Mouse (Mus musculus): ENCODE data around the gene Ccdc188.
"Not testable (repeated sequence)": the region's sequence is repeated elsewhere in the genome, so short reads cannot be mapped to it uniquely, and the experiment has no call there.

Ccdc188 gene

DNA sequence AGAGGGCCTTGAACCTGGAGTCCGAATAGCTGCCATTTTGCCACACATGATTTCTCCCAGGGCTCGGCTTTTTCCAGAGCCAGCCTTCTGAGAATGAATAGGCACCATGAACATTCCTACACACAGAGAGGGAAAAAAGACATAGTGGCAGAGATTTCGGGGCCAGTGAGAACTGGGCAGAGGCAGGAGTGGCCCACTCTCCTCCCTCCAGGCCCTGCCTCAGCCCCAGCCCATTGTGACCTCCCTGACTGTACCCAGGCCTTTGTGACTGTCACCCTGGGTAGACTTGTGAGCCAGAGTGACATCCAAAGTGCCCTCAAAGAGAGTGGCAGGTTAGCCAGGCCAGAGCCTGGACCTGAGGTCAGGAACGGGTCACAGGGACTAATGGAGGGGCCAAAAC is at the start of gene Ccdc188:
Ccdc188 (plus strand) TSS at position 301 of the 400 bp plus-strand sequence.
- DNase-seq: no peak

DNA sequence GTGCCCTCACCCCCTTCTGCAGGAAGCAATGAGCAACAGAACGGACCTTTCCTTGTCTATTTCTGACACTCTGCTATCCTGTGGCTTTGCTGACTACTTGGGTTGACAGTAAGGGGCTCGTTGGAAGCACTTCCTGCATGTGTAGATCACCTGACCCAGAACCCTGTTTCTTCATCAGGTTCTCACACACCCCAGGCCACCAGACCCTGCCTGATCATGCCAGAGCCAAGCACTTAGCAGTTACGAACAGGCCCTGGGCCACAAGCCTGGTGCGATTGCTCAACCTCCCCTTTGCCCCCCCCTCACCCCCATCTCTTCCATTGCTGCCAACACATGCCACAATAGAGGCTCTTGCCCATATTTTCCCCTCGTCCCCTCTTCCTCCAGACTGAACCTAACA is 48.5 kb upstream of the Ccdc188 start:
- no peak for DNase-seq

DNA sequence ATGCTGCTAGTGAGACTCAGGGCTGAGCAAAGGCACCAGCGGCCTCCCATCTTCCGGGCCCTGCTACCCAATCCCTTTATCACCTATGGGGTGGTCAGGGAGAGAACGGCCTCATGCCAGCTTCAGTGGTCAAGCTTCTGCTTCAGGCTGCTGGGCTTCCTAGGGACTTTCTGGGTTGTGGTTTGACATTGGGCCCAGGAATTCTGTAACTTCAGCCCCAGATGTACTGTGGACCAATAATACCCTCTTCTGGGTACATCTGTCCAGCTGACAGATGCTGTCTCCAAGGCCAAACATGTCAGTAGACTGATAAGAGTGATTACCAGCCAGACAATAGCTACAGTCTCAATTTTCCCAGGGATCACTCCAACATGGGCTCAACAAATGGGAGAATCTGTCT is 47.9 kb upstream of the Ccdc188 start:
- no peak for DNase-seq

DNA sequence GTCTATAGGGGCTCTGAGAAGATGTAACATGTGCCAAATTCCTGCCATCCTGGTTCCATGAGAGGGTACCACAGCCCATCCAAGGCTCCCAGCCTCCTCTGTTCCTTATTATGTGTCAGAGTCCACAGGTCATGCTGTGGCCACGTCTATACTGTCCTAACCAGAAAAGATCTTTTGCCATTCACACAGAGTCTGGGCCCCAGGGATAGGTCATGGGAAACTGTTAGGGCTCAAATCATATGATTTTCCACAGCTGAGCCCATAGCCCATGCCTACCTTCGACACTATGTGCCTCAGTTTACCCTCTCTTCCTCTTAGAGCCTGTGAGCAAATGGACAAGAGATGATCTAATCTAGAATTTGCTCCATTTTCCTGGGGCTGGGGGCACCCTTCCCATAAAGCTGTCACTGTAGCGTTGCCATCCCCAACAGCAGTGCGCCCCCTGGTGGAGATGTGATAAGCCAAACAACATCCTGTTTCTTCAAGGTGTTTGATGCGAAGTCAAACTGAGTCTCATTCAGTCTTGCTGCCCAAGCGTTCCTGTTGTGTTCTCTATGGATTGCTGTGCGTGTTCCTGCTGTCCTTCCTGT is 45.3 kb upstream of the Ccdc188 start:
- DNase-seq: peak; percentile 93

DNA sequence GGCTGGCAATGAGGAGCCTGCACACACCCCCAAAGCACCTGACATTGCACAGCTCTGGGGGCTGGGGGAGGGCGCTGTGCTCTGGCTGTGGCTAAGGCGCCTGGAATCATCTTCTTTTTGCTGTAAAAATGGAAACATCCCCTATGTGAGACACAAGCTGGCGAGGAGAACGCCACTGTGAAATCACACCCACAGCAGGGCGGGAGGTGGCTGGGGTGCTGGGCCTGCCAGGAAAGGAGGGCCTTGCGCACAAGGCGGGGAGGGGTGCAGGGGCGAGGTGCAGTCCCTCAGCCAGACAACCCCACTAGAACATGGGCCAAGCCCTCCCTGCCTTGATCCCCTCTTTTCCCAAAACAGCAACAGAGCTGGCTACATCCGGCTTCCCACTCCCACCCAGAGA is 44.4 kb upstream of the Ccdc188 start:
- peak; percentile 60 for DNase-seq

DNA sequence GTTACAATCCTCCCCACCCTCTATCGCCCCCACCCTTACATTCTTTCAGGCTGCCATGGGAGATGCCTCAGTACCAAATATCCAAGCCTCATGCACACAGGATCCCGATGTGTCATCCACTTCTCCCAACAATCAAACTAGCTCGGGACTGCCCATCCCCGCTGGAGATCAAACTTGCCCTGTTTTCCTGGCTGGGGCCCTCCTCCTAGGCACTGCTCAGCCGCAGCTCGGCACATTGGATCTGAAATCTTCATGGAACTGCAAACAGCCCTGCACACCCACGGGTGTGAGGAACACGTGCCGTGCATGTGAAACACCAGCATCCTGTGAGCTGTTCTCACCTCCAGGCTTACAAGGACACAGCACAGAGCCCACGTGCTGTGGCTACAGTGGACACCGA is 43.9 kb upstream of the Ccdc188 start:
- DNase-seq: peak; percentile 61

DNA sequence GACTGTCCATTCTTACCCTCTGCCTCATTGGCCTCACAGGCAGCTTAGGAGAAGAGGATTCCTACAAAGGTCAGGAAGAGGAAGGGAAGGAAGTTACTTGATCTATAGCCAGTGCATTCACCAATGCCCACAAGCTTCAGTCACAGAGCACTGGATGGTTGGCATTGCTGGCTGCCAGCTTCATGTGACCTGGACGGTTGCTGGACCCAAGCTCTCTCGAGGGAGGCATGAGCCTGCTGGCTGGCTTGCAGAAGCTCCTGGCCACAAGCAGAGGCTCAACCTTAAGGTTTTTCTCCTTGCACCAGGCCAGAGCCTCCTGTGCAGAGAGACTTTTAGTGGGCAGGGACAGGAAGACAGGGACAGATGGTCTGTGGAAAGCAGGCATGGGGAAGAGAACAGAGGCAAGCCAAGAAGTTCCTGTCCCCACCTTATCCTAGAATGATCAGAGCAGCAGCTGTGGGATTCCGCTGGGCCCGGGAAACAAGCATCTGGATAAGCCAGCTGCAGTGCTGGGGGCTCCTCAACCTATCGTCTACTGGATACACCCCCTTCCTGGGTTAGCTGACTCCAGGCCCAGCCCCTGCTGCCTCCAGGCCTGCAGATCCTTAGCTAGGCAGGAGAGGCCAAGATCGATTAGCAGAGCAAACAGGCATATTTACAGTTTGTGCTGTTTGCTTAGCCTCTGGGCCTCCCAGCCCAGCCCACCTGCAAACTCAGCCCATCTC is 41.7 kb upstream of the Ccdc188 start:
- no peak for DNase-seq

DNA sequence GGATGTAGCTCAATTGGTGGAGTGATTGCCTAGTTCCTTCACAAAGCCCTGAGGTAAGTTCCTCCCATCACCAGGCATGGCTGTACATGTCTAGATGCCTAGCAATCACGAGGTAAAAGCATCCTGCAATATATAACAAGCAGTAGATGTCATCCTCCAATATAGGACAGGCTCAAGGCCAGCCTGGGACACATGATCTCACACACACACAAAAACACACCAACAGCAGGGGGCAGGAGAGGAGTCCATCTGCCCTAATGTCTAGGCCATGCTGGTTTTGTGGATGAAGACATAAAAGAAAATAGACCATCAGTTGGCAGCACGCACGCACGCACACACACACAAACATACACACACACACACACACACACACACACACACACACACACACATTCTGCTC is 40.9 kb upstream of the Ccdc188 start:
- no peak for DNase-seq

DNA sequence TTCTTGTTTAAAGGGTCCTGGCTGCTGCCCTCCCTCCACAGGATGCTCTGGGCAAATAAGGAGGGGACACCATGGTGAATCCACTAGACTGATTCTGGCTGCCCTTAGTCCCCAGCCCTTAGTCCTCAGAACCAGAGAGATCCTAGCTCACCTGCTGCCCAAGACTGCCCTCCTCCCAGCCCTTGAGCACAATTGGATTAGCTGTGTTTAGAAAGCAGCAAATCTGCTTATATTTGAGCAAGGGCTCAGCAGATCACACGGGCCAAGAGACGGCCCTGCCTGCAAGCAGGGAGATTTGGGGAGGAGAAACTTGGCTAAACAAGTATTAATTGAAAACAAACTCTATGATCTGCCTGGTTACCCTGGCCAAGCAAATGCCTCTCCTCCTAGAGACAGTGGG is 38.1 kb upstream of the Ccdc188 start:
- no peak for DNase-seq

DNA sequence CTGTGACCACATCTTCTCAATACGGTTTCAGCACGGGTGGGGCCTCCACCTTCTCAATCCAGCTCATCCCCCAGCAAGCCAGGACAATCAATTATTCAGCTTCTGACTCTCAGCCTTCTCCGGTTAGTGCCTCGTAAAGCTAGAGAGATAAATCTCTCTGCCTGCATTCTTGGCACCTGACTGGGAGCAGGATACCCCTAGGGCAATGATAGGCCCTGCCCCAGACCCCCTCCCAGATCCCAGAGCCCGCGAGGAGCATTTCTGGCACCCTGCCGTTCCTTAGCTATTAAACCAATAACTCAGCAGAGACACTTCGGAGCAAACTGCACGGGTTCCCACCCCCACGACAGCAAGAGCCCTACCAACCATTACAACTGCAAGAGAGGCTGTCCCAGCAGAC is 36.3 kb upstream of the Ccdc188 start:
- no peak for DNase-seq

DNA sequence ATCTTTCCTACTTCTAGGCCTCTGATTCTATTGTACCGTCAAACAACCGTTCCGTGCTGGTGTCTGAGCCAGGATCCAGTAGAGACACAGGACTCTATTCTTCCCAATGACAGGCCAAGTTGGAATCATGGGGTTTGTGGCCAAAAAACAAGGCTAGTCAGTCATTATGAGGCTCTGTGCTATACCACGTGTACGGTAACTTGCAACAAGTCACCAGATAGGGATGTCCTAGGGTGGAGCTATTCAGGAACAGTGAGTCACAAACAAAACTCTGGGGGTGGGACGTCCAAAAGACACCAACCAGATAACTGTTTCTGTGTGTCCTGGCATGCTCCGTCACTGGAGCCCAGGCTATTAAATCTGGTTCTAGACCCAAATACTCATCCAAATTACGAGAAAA is 34.9 kb upstream of the Ccdc188 start:
- DNase-seq: no peak

DNA sequence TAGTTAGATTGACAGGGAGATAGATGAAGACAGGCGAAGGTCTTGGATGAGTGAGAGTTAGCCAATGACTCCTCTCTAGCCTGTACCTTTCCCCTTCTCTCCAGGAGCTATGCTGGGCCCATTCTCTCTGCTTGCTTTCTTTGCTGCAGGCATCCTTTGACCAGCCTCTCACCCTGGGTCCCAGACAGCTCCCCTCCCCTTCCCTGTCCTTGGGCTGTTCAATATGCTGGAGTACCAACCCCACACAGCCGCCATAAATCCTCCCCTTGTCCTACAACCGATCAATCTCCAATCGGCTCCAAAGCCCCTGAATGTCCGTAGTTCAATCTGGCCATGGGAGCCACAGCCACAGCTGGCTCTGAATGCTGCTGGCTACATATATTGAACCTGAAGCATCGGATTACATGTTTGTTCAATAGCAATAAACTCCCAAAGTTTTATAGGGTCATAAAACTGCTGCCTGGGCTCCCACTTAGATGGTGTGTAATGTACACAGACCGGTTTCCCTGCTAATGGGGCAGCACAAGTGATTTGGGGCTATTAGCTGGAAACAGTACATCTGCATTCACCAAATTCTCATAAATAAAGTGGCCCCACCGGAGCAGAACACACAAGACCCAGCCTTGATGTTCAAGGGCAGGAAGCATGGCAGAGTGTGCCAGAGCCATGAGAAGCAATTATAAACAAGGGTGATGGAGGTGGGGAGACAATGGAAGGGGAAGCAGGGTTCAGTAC is 31.8 kb upstream of the Ccdc188 start:
- no peak for DNase-seq

DNA sequence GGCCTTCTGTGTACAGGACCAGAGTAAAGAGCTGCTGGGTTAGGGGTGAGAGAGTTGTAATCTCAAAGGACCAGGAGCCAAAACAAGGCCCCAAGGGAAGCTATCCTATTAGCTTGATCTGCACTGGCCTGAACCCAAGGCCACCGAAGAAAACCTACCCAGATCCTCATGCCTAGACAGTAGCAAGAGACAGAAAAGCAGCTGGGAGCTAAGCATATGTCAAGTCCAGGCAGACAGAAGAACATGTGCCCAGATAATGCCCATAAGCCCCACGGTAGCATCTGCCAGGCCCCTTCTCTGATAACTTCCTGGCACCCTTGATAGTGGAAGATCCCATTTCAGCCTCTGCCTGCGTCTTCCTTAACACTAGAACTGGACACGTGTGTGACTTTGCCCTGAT is 30.9 kb upstream of the Ccdc188 start:
- DNase-seq: no peak

DNA sequence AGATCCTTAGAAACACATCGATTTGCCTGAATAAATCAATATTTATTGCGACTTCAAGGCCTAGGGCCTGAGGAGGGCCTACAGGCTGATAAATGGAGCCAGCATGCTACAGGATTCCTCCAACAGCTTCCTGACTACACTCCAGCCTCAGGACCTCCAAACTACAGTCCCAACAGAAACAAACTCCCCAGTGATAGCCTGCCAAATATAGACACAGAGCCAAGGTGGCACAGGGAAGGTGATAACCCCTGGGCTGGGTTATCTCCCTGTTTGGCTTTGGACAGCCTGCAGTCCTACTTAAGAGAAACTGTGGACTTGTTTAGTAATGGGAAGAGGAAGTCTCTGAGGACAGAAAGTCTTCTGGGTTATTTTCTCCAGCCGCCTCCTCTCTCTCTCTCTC is 30.5 kb upstream of the Ccdc188 start:
- DNase-seq: no peak

DNA sequence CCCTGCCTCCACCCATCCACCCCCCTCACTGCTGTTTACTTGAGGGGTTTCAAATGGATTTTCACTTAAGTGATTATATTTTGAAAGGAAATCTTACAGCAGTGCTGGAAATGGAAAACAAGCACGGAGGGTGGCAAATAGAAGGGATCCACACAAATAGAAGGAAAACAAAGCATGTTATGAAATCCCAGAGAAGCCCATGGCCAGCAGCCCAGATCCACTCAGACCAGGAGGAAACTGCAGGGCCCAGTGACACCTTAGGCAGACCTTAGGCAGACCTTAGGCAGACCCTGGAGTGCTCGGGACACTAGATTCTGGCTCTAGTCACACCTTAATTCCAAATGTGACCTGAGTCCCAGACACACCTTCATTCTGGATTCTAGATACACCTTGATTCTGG is 26.7 kb upstream of the Ccdc188 start:
- DNase-seq: no peak

DNA sequence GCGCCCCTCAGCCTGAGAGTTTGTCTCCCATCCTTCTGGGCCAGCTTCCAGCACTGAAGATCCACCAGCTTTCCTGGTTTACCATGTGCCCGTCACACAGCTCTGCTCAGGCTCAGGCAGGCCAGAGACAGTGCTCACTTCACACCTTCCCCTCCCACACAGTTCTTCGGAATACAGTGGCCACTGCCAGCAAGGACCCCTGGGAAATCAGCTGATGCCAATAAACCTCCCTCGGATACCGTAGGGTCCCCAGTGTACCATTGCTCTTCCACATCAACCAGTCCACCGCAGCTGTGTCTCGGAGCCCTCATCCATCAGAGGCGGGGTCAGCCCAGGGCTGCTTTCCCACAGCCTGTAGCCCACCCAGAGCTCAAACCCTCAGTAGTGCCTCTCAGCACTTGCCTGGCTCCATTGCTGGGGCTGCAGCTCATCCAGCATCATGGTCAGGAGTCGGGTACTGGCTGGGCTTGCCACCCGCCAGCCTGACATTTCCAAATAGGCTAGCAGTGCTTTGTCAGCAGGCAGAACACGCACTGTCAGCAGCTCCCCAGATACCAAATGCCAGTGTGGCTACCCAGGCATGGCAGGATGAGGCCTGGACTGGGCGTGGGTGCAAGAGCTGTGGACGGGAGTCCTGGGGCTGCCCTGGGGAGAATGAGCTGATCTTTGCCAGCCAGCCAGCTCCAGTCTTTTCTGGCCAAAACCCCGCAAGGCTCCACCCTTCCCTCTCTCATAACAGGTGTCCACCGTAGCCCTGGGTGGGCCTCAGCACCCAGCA is 23.3 kb upstream of the Ccdc188 start:
- DNase-seq: no peak

DNA sequence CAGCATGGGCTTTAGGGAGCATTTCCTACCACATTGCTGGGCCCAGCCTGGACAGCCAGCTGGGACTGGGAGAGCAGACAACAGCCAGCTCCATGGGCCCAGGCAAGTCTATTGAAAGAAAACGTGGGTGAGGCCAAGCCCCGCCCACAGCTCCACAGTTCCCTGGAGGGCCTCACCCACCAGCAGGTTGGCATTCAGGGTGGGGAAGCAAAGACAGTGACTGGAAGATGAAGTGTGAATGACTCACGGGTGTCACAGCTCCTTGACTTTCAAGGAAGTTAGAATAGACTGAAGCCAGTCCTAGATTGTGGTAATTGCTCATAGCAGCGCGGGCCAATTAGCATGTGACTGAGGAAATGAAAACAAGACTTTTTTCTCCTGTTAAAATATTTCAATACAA is 22.6 kb upstream of the Ccdc188 start:
- peak; percentile 54 for DNase-seq

DNA sequence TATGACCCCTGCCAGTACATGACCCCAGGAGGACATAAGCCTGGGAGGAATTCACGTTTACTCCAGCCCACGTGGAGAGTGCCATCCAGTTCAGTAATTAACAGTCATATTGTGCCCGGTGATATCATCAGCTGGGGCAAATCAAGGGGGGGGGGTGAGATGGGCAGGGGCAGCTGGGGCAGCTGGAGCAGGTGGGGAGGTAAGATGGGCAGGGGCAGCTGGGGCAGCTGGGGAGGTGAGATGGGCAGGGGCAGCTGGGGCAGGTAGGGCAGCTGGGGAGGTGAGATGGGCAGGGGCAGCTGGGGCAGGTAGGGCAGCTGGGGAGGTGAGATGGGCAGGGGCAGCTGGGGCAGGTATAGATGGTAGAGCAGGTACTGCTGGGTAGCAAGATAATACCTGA is 22.1 kb upstream of the Ccdc188 start:
- not testable (repeated sequence) for DNase-seq

DNA sequence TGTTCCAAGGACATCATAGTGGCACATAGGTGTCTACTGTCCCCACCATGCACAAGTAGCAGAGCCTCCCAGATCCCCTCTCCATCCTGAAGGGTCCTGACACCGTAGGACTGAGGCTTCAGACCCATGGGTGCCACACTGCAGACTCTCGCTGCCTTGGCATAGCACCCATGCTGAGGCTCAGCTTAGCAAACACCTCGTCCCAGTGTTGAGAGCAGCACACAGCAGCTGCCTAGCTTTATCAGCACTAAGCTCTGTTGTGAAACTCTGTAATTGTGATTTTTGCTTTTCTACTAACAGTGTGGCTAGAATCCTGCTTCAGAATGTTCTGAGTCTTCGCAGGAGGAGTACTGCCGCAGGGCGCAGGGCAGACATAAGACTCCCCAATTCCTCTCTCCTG is 19.8 kb upstream of the Ccdc188 start:
- DNase-seq: no peak

DNA sequence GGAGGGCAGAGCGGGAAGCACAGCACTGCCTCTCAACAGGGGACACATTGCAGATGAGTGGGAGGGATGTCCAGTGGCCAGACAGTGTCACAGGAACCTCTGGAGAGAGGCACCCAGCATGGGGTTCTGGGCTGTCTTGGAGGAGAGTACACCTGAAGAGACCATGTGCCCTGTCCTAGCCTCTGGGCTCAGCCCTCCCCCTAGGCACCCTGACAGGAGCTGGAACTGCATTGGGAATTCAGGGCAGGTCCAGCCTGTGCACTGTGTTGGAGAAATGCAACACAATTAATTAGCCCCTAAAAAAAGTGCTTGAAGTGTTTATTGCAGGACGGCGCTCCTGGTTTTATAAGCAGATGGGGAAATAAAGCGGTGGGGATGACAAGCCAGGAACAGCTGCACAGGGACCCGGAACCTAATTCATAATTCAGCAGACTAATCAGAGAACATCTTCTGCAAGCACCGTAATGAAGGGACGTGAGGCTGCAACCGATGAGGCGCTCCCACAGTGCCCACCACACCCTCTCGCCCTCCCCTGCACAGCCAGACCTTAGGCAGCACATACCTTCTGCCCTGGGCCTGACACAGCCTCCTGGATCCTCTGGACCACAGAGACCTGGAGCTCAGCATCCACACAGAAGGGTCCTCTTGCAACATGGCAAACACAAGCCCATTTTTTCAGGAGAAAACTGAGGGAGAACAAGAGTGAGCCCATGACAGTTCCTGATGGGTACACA is 19.1 kb upstream of the Ccdc188 start:
- no peak for DNase-seq

DNA sequence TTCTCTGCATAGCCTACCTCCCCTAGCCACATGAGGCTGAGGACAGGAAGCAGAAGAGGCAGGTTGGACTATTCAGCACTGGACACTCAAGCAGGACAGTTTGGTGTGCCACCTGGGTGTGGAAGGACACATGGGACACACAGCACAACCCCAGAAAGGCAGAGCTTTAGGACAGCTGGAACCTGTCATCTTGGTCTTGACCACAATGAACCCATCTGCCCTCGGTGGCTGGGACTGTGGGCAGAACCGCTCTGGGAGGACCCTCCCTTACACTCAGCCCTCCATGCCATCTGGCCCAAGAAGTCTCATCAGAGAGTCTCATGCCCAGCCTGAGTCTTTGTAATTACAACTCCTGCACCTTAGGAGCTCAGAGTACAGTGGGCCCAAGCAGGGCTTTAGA is 17.6 kb upstream of the Ccdc188 start:
- no peak for DNase-seq

DNA sequence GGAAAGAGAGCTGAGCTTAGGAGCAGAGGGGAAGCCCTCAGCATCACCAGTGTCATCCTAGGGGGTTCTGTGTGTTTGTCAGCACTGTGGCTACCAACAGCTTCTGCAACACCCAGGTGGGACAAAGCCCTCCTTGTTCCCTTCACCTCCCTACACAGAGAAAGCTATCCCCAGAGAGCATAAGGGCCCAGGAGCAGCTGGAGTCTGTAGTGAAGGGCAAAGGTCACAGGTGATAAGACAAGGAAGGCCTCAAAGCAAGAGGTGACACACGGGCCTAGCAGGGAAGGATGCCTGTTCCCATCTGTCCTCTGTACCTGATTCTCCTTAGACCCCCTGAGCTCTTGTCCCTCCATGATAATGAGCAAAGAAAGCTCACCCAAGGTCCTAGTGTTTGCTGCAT is 16.1 kb upstream of the Ccdc188 start:
- no peak for DNase-seq

DNA sequence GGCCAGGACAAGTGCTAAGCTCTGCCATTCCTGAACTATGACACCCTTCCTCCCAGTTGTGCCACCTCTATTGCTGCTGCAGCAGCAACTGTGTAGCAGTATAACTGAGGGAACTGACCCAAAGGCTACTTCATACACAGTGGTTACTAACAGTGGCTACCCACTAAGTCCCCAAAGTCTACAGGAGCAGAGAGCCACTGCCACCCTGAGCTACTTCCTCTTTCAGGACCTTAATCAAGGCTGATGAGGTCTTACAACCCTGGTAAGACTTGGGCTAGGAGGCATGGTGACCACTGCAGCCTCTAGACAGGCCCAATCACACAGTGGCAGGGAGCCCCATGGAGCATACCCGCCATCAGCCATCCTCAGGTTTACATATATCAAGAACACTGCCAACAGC is 15.6 kb upstream of the Ccdc188 start:
- DNase-seq: no peak

All from right cerebral cortex, postnatal 14 days (tissue).